Mouse (Mus musculus): ENCODE measurements around the gene Mthfd1l. TPM values are rescaled to one million over a fixed set of nuclear protein-coding genes. Genes with fewer than 3 reads are reported as not detected.
"Not testable (repeated sequence)": the region's sequence is repeated elsewhere in the genome, so short reads cannot be mapped to it uniquely, and the experiment has no call there.

Mthfd1l gene
- polyA plus RNA-seq, 1 experiment from 2014 or later: 5.5 TPM

DNA sequence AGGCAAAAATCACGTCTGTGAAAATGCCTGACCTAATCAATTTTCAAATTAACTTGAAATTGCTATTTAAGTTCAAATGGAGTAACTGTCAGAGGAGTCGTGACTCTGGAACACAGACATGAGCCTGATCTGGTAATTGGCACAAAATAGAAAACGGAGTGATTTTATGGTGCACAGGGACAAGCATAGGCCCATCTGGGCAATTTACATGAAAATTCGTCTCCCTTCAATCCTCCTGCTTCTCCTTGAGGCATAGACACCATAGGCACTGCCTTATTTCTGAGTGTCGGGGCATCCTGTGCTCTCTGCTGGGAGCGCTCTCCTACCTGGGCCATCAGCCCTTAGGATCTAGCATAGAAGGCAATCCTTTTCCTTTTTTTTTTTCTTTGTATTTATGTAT is 216.5 kb downstream of the Mthfd1l start:
- WGBS: 79% methylated on average over 6 of the region's 6 CpGs
- ATAC-seq (ENCODE audit: low FRiP score, low TSS enrichment) (no peak), DNase-seq (ENCODE audit: low spot score) (no peak)
- Histone ChIP-seq H3K9me3 (ENCODE audit: control insufficient read depth, low read length) (no peaks in the 10 kb centered on the region), H3K27ac (replicated peaks) (no peak overlapping the region), H3K27me3 (ENCODE audit: control insufficient read depth, insufficient read depth, low read length) (no peaks in the 10 kb centered on the region), H3K4me1 (replicated peaks; ENCODE audit: control insufficient read depth, insufficient read depth) (no peaks in the 10 kb centered on the region), H3K4me3 (ENCODE audit: low read depth, low read length) (no peak overlapping the region), H3K36me3 (ENCODE audit: control insufficient read depth, insufficient read depth, low read length) (no peaks in the 10 kb centered on the region), H3K4me2 (replicated peaks; ENCODE audit: low read depth) (no peak overlapping the region), H3K9ac (ENCODE audit: low read length) (no peak overlapping the region)
- TF ChIP-seq EP300 (optimal IDR thresholded peaks at IDR 0.05) (no peak), CTCF (IDR thresholded peaks at IDR 0.05; ENCODE audit: low read depth) (no peak)

DNA sequence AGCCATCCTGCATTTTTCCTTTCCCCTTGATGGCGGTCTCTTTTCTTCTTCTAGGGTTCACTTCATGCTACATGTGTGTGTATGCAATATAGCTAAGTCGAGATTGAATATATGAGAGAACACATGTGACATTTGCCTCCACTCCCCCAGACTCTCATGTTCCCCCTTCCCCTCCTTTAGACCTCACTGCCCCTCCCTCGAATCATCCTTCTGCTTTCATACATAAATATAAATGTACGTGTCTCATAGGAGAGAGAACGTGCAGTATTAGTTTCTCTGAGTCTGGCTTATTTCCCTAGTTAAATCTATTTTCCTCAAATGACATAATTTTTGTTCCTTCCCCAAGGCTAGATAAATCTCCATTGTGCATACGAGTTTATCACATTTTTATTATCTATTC is 226.1 kb downstream of the Mthfd1l start:
- TF ChIP-seq EP300 (optimal IDR thresholded peaks at IDR 0.05) (no peak), CTCF (IDR thresholded peaks at IDR 0.05; ENCODE audit: low read depth) (no peak)
- no peaks in the 10 kb centered on the region for H3K27me3 ChIP-seq (ENCODE audit: control insufficient read depth, insufficient read depth, low read length)
- no peak overlapping the region for H3K4me3 ChIP-seq (ENCODE audit: low read depth, low read length)
- no peak overlapping the region for H3K9ac ChIP-seq (ENCODE audit: low read length)
- H3K4me1 ChIP-seq (replicated peaks; ENCODE audit: control insufficient read depth, insufficient read depth): no peaks in the 10 kb centered on the region
- ATAC-seq (ENCODE audit: low FRiP score, low TSS enrichment): no peak
- H3K36me3 ChIP-seq (ENCODE audit: control insufficient read depth, insufficient read depth, low read length): no peaks in the 10 kb centered on the region
- WGBS: 70% methylated on average over 6 of the region's 6 CpGs
- no peak overlapping the region for H3K27ac ChIP-seq (replicated peaks)
- no peaks in the 10 kb centered on the region for H3K9me3 ChIP-seq (ENCODE audit: control insufficient read depth, low read length)
- H3K4me2 ChIP-seq (replicated peaks; ENCODE audit: low read depth): no peak overlapping the region
- no peak for DNase-seq (ENCODE audit: low spot score)

- Histone ChIP-seq H3K27ac (replicated peaks) (no peak overlapping the region), H3K27me3 (ENCODE audit: control insufficient read depth, insufficient read depth, low read length) (no peaks in the 10 kb centered on the region), H3K4me2 (replicated peaks; ENCODE audit: low read depth) (no peak overlapping the region), H3K36me3 (ENCODE audit: control insufficient read depth, insufficient read depth, low read length) (no peaks in the 10 kb centered on the region), H3K9me3 (ENCODE audit: control insufficient read depth, low read length) (no peaks in the 10 kb centered on the region), H3K9ac (ENCODE audit: low read length) (no peak overlapping the region), H3K4me3 (ENCODE audit: low read depth, low read length) (no peak overlapping the region), H3K4me1 (replicated peaks; ENCODE audit: control insufficient read depth, insufficient read depth) (no peaks in the 10 kb centered on the region)
- WGBS: 80% methylated on average over 6 of the region's 6 CpGs
- no peak for TF ChIP-seq EP300 (optimal IDR thresholded peaks at IDR 0.05)
- 0 out of 2 replicates have a peak, but pooled peaks have one; percentile 21 for TF ChIP-seq CTCF (IDR thresholded peaks at IDR 0.05; ENCODE audit: low read depth)
- DNase-seq (ENCODE audit: low spot score) (no peak), ATAC-seq (ENCODE audit: low FRiP score, low TSS enrichment) (no peak)
Measured at GRCm38 (mm10) chr10:4199926-4200325, 227.0 kb downstream of the Mthfd1l start.

GRCm38 (mm10) chr10:4200546-4201104 is 227.7 kb downstream of the Mthfd1l start:
- ATAC-seq (ENCODE audit: low FRiP score, low TSS enrichment) (no peak), DNase-seq (ENCODE audit: low spot score) (no peak)
- no peaks in the 10 kb centered on the region for H3K36me3 ChIP-seq (ENCODE audit: control insufficient read depth, insufficient read depth, low read length)
- no peaks in the 10 kb centered on the region for H3K9me3 ChIP-seq (ENCODE audit: control insufficient read depth, low read length)
- no peak overlapping the region for H3K27ac ChIP-seq (replicated peaks)
- WGBS: 86% methylated on average over 5 of the region's 5 CpGs
- no peak overlapping the region for H3K9ac ChIP-seq (ENCODE audit: low read length)
- H3K4me3 ChIP-seq (ENCODE audit: low read depth, low read length): no peak overlapping the region
- H3K4me2 ChIP-seq (replicated peaks; ENCODE audit: low read depth): no peak overlapping the region
- no peaks in the 10 kb centered on the region for H3K4me1 ChIP-seq (replicated peaks; ENCODE audit: control insufficient read depth, insufficient read depth)
- no peak for TF ChIP-seq CTCF (IDR thresholded peaks at IDR 0.05; ENCODE audit: low read depth)
- TF ChIP-seq EP300 (optimal IDR thresholded peaks at IDR 0.05): no peak
- no peaks in the 10 kb centered on the region for H3K27me3 ChIP-seq (ENCODE audit: control insufficient read depth, insufficient read depth, low read length)

GRCm38 (mm10) chr10:4201141-4201540 is 228.2 kb downstream of the Mthfd1l start:
- no peaks in the 10 kb centered on the region for H3K4me1 ChIP-seq (replicated peaks; ENCODE audit: control insufficient read depth, insufficient read depth)
- H3K9ac ChIP-seq (ENCODE audit: low read length): no peak overlapping the region
- no peaks in the 10 kb centered on the region for H3K9me3 ChIP-seq (ENCODE audit: control insufficient read depth, low read length)
- H3K27ac ChIP-seq (replicated peaks): no peak overlapping the region
- ATAC-seq (ENCODE audit: low FRiP score, low TSS enrichment) (no peak), DNase-seq (ENCODE audit: low spot score) (no peak)
- H3K4me2 ChIP-seq (replicated peaks; ENCODE audit: low read depth): no peak overlapping the region
- H3K4me3 ChIP-seq (ENCODE audit: low read depth, low read length): no peak overlapping the region
- 80% methylated on average over 4 of the region's 4 CpGs for WGBS
- no peaks in the 10 kb centered on the region for H3K36me3 ChIP-seq (ENCODE audit: control insufficient read depth, insufficient read depth, low read length)
- H3K27me3 ChIP-seq (ENCODE audit: control insufficient read depth, insufficient read depth, low read length): no peaks in the 10 kb centered on the region
- no peak for TF ChIP-seq CTCF (IDR thresholded peaks at IDR 0.05; ENCODE audit: low read depth)
- no peak for TF ChIP-seq EP300 (optimal IDR thresholded peaks at IDR 0.05)

GRCm38 (mm10) chr10:4203651-4204050 is 230.7 kb downstream of the Mthfd1l start:
- not testable (repeated sequence) for H3K27ac ChIP-seq (replicated peaks); H3K27me3 ChIP-seq (ENCODE audit: control insufficient read depth, insufficient read depth, low read length); H3K36me3 ChIP-seq (ENCODE audit: control insufficient read depth, insufficient read depth, low read length); H3K4me3 ChIP-seq (ENCODE audit: low read depth, low read length); H3K9me3 ChIP-seq (ENCODE audit: control insufficient read depth, low read length); H3K4me1 ChIP-seq (replicated peaks; ENCODE audit: control insufficient read depth, insufficient read depth); H3K9ac ChIP-seq (ENCODE audit: low read length); H3K4me2 ChIP-seq (replicated peaks; ENCODE audit: low read depth); ATAC-seq (ENCODE audit: low FRiP score, low TSS enrichment)
- WGBS: 49% methylated on average over 6 of the region's 6 CpGs
- DNase-seq (ENCODE audit: low spot score): peak; percentile 31

All from stomach, postnatal 0 days (tissue).